Mouse (Mus musculus) cerebellum, adult 2 months (tissue): ENCODE results near the gene Wdtc1. TPM values are rescaled to one million over a fixed set of nuclear protein-coding genes. Genes with fewer than 3 reads are reported as not detected.

Experiments
- DNase-seq, 2 experiments: peaks; one replicate each; pipeline ENCODE4 v3.0.0; 2021
- H3K27ac ChIP-seq: fragments of 200-500 bp; 2 replicates; pipeline ENCODE4 v1.5.1; 2012; ENCODE audit warnings: low read length, control low read depth, inconsistent platforms; ENCODE audit not compliant: insufficient read depth
- H3K27me3 ChIP-seq: fragments of 200-500 bp; 2 replicates; pipeline ENCODE4 v1.6.1; 2012; ENCODE audit warnings: inconsistent platforms, mild to moderate bottlenecking, low read length, moderate library complexity; ENCODE audit not compliant: control insufficient read depth, insufficient read depth
- H3K4me1 ChIP-seq: fragments of 200-500 bp; 2 replicates; pipeline ENCODE4 v1.6.1; 2011; ENCODE audit warnings: low read length; ENCODE audit not compliant: control insufficient read depth, insufficient read depth
- H3K4me3 ChIP-seq: fragments of 200-500 bp; replicated peaks from 2 replicates; pipeline ENCODE3; 2011; ENCODE audit warnings: mild to moderate bottlenecking, low read depth, low read length, control low read depth; ENCODE audit not compliant: insufficient read depth
- CTCF ChIP-seq: fragments of 200-500 bp; IDR thresholded peaks from 2 replicates; pipeline ENCODE4 v1.5.1; 2011; ENCODE audit warnings: low read depth, mild to moderate bottlenecking, control low read depth, low read length, moderate library complexity, borderline replicate concordance; ENCODE audit not compliant: insufficient read depth
- POLR2A ChIP-seq: fragments of 200-500 bp; IDR thresholded peaks from 2 replicates; pipeline ENCODE4 v1.6.1; 2011; ENCODE audit warnings: low read length, control low read depth, borderline replicate concordance; ENCODE audit not compliant: insufficient read depth
- WGBS: fragments of 180-500 bp; shearing (Covaris S2); methylation state at CpG from one replicate; pipeline ENCODE4 v1.1.7; 2018; 5-methylcytosine and 5-hydroxymethylcytosine counted together
- polyA plus RNA-seq: library from polyadenylated mRNA; depleted of rRNA; stranded (reverse); fragments of >200 nt; gene quantifications from 2 replicates; pipeline ENCODE4 v1.2.3, GENCODE M21; 2012

Gene Wdtc1
- polyA plus RNA-seq, 1 experiment, result 46.6 TPM

DNA sequence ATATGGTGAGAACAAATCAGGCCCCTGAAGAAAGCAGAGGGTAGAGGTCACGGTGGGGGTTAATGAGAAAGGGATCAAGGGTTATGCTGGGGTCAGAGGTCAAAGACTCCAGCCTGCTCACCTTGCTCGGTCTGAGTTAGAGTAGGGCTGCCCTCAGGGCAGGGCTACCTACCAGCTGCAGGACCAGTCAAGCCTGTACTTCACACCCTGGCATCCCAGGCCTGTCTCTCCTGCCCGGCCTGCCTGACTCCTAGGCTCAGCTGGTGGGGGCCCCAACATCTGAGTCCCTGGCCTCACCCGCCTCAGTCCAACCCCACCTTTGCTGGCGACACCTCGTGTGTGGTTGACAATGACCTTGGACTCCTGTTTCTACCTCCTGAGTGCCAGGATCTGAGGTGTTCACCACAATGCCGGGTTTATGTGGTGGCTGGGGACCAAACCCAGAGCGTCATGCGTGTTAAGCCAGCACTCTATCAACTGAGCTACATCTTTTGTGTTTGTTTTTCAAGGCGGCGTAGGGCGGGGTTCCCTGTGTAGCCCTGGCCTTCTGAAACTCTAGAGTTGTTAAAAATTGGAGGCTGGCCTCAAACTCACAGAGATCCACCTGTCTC is 95.4 kb downstream of the Wdtc1 start:
- TF ChIP-seq POLR2A (no peak), CTCF (no peak)
- H3K27ac ChIP-seq, result no peak overlapping the region
- 90% methylated on average over 12 of the region's 12 CpGs for WGBS

DNA sequence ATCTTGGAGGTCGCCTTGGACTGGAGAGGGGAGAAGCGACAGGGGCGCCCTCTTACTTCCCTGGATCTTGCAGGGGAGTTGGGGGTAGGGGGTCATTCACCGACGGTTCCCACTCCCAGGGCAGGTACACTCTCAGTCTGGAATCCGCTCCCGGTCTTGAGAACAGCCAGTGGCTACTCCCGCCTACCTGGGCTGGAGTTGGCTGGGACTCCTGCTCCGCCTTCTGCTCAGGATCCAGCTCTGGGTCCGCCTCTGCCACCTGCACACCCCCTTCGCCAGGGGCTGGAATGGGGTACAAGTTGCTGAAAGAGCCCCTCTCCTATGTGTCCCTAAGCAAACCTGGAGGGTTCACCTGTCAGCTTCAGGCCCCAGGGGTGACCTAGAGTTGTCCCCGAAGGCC is 96.1 kb downstream of the Wdtc1 start:
- Histone ChIP-seq H3K27ac (no peak overlapping the region), H3K27me3 (no peaks in the 10 kb centered on the region), H3K4me1 (no peaks in the 10 kb centered on the region), H3K4me3 (no peak overlapping the region)
- TF ChIP-seq CTCF (no peak), POLR2A (no peak)
- DNase-seq, result no peak
- WGBS, result 43% methylated on average over 12 of the region's 12 CpGs

More for the DNA sequence above, 95.4 kb downstream of the Wdtc1 start:
- H3K27me3 ChIP-seq, result no peaks in the 10 kb centered on the region
- no peak for DNase-seq
- H3K4me1 ChIP-seq, result no peaks in the 10 kb centered on the region
- H3K4me3 ChIP-seq, result no peak overlapping the region

DNA sequence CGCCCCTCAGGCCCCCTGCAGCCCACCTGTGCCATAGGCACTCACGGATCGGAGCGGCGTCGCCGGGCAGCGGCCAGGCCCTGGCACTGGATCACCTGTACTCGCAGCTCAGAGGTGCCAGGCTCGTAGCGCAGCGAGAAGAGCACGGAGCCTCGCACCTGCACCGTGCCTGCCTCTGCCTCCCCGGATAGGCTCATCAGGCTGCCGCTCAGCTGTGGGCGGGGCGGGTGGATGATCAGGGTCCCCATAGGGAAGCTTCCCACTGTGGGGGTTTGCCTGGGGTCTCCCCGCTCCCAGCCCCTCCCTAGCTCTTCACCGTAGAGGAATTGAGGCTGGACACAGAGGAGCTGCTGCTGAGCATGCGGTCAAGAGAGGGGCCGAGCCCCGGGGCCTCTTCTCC is 96.5 kb downstream of the Wdtc1 start:
- no peak for TF ChIP-seq CTCF
- no peak for TF ChIP-seq POLR2A
- Histone ChIP-seq H3K4me1 (no peaks in the 10 kb centered on the region), H3K4me3 (no peak overlapping the region), H3K27ac (no peak overlapping the region), H3K27me3 (no peaks in the 10 kb centered on the region)
- WGBS, result 20% methylated on average over 24 of the region's 24 CpGs
- no peak for DNase-seq

DNA sequence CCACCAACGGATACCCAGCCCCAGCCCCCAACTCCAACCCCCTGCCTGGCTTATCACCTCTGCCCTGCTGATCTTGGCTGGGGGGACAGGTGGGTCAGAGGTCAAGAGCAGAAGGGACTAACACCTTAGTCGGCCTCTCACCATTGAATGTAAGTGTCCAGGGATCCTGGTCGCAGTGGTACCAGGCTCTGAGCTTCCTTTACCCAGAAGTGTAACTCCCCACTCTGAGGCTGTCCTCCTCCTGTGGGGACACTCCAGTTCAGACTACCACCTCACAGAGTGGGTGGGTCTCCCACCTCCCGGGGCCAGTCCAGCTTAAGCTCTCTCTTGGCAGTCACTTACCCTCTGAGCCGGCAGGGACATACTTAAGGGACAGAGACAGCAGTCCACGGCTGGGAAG is 97.9 kb downstream of the Wdtc1 start:
- H3K4me1 ChIP-seq, result no peaks in the 10 kb centered on the region
- no peak for TF ChIP-seq CTCF
- TF ChIP-seq POLR2A, result no peak
- no peaks in the 10 kb centered on the region for H3K27me3 ChIP-seq
- DNase-seq, result no peak
- no peak overlapping the region for H3K4me3 ChIP-seq
- 67% methylated on average over 6 of the region's 6 CpGs for WGBS
- H3K27ac ChIP-seq, result no peak overlapping the region

DNA sequence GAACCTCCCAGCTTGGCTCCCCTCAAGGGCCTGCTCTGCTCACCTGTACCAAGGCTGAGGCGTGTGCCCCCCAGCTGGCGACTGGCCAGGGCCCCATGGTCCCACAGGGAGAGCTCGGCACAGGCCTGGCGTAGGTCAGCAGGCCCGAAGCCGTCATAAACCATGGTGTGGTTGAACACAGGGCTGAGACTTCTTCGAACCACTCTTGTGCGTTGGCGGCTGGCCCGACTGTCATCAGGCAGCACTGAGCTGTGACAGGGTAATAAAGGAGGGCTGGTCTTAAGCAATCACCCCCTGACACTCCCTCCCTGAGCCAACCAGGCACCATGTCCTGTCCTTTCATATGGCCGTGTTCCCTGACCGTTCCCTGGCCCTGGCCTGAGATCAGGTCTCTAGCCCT is 99.9 kb downstream of the Wdtc1 start:
- H3K27me3 ChIP-seq, result no peaks in the 10 kb centered on the region
- no peak for DNase-seq
- H3K4me1 ChIP-seq, result no peaks in the 10 kb centered on the region
- no peak overlapping the region for H3K27ac ChIP-seq
- no peak overlapping the region for H3K4me3 ChIP-seq
- WGBS, result 67% methylated on average over 12 of the region's 12 CpGs
- TF ChIP-seq CTCF, result no peak
- no peak for TF ChIP-seq POLR2A

DNA sequence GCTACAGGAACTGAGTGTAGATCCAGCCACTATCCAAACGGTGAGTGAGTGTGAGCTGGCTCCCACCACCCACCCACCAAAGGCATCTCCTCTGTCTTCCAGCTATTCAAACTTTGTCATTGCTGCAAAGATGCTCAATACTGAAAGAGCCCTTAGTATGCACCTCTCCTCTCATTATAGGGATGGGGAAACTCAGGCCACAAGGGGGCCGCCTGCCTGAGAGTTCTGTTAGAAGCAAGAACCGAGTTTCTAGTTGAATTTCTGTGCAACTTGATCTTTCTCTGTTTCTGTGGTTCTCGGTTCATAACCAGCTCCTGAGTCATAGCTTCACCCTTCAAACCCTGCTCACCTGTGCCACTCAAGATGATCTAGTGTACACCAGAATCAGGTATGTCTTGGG is 101.2 kb downstream of the Wdtc1 start:
- Histone ChIP-seq H3K4me3 (no peak overlapping the region), H3K4me1 (no peaks in the 10 kb centered on the region), H3K27me3 (no peaks in the 10 kb centered on the region), H3K27ac (no peak overlapping the region)
- 77% methylated on average over 4 of the region's 4 CpGs for whole genome bisulfite sequencing
- no peak for DNase-seq
- TF ChIP-seq CTCF, result peak; percentile 6; the same call in 1 of the 2 replicates
- no peak for TF ChIP-seq POLR2A

DNA sequence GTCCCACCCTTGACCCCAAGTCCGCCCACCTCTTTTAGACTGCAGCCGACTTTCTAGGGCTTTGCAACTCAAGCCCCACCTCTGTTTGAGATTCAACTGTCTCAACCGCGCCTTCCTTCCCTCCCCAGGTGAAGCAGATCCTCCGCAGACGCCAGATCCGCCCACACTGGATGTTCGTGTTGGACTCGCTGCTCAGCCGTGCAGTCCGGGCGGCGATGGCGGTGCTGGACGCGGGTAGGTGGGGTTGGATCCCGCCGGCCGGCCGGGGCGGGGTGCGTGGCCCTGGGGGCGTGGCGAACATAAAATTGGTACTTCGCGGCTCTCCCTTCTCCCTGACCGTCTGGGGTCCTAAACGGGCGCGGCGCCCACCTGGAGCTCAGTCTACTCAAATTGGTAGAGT is 102.1 kb downstream of the Wdtc1 start:
- H3K27me3 ChIP-seq, result no peaks in the 10 kb centered on the region

DNA sequence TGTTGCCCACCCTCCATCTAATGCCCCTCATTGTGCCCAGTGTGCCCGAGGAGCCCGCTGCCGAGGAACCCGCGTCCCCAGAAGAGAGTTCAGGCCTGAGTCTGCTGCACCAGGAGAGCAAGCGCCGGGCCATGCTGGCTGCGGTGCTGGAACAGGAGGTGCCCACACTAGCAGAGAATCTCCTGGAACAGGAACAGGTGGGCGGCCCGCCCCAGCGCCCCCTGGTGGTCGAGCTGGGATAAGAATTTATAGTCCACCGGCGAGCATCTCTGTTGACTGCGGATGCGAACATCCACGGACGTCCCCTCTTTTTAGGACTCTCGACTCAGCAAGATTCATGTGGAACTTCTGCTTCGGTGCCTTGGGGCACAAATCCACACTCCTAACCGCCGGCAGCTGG is 102.7 kb downstream of the Wdtc1 start:
- peak; percentile 86 to 92 for DNase-seq
- TF ChIP-seq CTCF, result peak; percentile 86
- no peak for TF ChIP-seq POLR2A
- 1% methylated on average over 22 of the region's 22 CpGs for WGBS
- Histone ChIP-seq H3K27ac (no peak overlapping the region), H3K27me3 (no peaks in the 10 kb centered on the region), H3K4me1 (no peaks in the 10 kb centered on the region), H3K4me3 (peak overlapping the region; percentile 36)

More for the DNA sequence above, 102.1 kb downstream of the Wdtc1 start:
- 15% methylated on average over 31 of the region's 31 CpGs for WGBS
- peak; percentile 24 to 46 for DNase-seq
- Histone ChIP-seq H3K27ac (no peak overlapping the region), H3K4me1 (no peaks in the 10 kb centered on the region), H3K4me3 (peak overlapping the region; percentile 36)
- TF ChIP-seq CTCF (no peak), POLR2A (no peak)
